Comparison of ENCODE assay signal across 8 mouse cellular contexts in the genomic region with DNA sequence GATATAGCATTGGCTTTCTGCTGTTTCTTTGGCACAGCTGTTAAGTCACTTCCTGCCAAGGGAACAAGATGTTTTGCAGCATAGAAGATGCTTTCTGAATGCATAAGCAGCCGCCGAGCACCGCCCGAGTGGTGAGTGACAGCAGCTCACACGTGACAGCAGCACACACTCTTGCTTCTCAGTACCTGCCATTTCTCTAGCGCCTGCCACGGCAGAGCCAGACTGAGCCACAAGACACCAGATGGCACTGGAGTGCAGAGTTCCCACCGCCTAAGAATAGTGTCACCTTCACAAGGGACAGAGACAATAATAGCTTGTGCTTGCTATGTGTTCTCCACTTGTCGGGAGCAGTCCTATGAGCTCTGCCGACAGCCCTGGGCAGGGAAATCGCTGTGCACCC. TPM values are rescaled to one million over a fixed set of nuclear protein-coding genes. Genes with fewer than 3 reads are reported as not detected.
A peak's percentile ranks its signal among the peaks of the same experiment; 100 is the strongest.
DNase-seq lines count a peak whose midpoint lies in the region; ATAC-seq lines count a peak whose summit lies in the region.
"Had no signal": no experiment of that assay in that cellular context is flagged by ENCODE, and none has a peak within 500 bp of the region (broad histone marks: within the 10 kb centered on the region; RNA-seq: fewer than 3 reads in every experiment).

No protein-coding gene starts in this region.

- peak overlapping the region; percentile 44; the same call in 1 of the 2 replicates for H3K27ac ChIP-seq in forebrain, embryonic 14.5 days (ENCODE audit: low read depth, low read length)
- 0 out of 2 replicates have a peak overlapping the region, but pooled peaks have one; percentile 27 for H3K27ac ChIP-seq in hindbrain, embryonic 13.5 days
- H3K27ac ChIP-seq in neural tube, embryonic 13.5 days (replicated peaks): 0 out of 2 replicates have a peak overlapping the region, but pooled peaks have one; percentile 52

- H3K4me3 ChIP-seq in forebrain, embryonic 14.5 days (ENCODE audit: low read depth, low read length): no peak overlapping the region
- no peak overlapping the region for H3K4me3 ChIP-seq in hindbrain, embryonic 13.5 days
- no peak overlapping the region for H3K4me3 ChIP-seq in neural tube, embryonic 13.5 days

- no peak overlapping the region for H3K4me2 ChIP-seq in forebrain, embryonic 14.5 days (ENCODE audit: low read length)
- no peak overlapping the region for H3K4me2 ChIP-seq in hindbrain, embryonic 13.5 days
- H3K4me2 ChIP-seq in neural tube, embryonic 13.5 days: no peak overlapping the region

- no peaks in the 10 kb centered on the region for H3K27me3 ChIP-seq in forebrain, embryonic 14.5 days (replicated peaks; ENCODE audit: control insufficient read depth, insufficient read depth, low read length)
- no peaks in the 10 kb centered on the region for H3K27me3 ChIP-seq in hindbrain, embryonic 13.5 days
- H3K27me3 ChIP-seq in neural tube, embryonic 13.5 days: peaks cover 6% of the 10 kb centered on the region; the same call in 1 of the 2 replicates

- peaks cover 4% of the 10 kb centered on the region; the same call in 1 of the 2 replicates for H3K4me1 ChIP-seq in forebrain, embryonic 14.5 days (ENCODE audit: control insufficient read depth, insufficient read depth, low read length)
- peaks cover 14% of the 10 kb centered on the region for H3K4me1 ChIP-seq in hindbrain, embryonic 13.5 days (replicated peaks)
- H3K4me1 ChIP-seq in neural tube, embryonic 13.5 days (replicated peaks): peaks cover 14% of the 10 kb centered on the region

- WGBS in forebrain, embryonic 14.5 days: 32% methylated on average over 11 of the region's 11 CpGs
- 35% methylated on average over 11 of the region's 11 CpGs for WGBS in hindbrain, embryonic 13.5 days
- WGBS in neural tube, embryonic 13.5 days: 33% methylated on average over 11 of the region's 11 CpGs

- DNase-seq in A20 (ENCODE audit: low read depth, low spot score): peak; percentile 23
- peak; percentile 30 for DNase-seq in CD4-positive, CD25-positive, alpha-beta regulatory T cell, adult 2 months (ENCODE audit: low read depth, low spot score)
- peak; percentile 90 for DNase-seq in forebrain, embryonic 14.5 days (ENCODE audit: low spot score)

- no peaks in the 10 kb centered on the region for H3K9me3 ChIP-seq in forebrain, embryonic 14.5 days (replicated peaks; ENCODE audit: control insufficient read depth, low read length)
- H3K9me3 ChIP-seq in hindbrain, embryonic 13.5 days: no peaks in the 10 kb centered on the region
- no peaks in the 10 kb centered on the region for H3K9me3 ChIP-seq in neural tube, embryonic 13.5 days

- H3K36me3 ChIP-seq in forebrain, embryonic 14.5 days (ENCODE audit: control insufficient read depth, insufficient read depth, low read length): no peaks in the 10 kb centered on the region
- H3K36me3 ChIP-seq in hindbrain, embryonic 13.5 days: no peaks in the 10 kb centered on the region
- H3K36me3 ChIP-seq in neural tube, embryonic 13.5 days: no peaks in the 10 kb centered on the region

- no peak overlapping the region for H3K9ac ChIP-seq in forebrain, embryonic 14.5 days (ENCODE audit: low read length)
- no peak overlapping the region for H3K9ac ChIP-seq in hindbrain, embryonic 13.5 days
- no peak overlapping the region for H3K9ac ChIP-seq in neural tube, embryonic 13.5 days

- ATAC-seq in forebrain, embryonic 14.5 days: peak; percentile 99
- ATAC-seq in hindbrain, embryonic 13.5 days (ENCODE audit: low FRiP score): peak; percentile 95
- peak; percentile 93 for ATAC-seq in neural tube, embryonic 13.5 days (ENCODE audit: low read depth)
- ATAC-seq in granulocyte monocyte progenitor cell, adult 5-6 weeks (replicated peaks; ENCODE audit: poor library complexity, severe bottlenecking): no peak
- no peak for ATAC-seq in megakaryocyte, adult 5-6 weeks (ENCODE audit: poor library complexity, severe bottlenecking)

RNA-seq across cellular contexts. Expression of gene Kcnc4, which starts 23.9 kb away (rescaled TPM):
- 1.4 and 1.8 TPM in 2 replicates for polyA plus RNA-seq in forebrain, embryonic 14.5 days (2014; fragmentation: Nextera tagmentation; extraction: Ambion mirVana)
- polyA plus RNA-seq in hindbrain, embryonic 13.5 days (2015; fragmentation: Nextera tagmentation; extraction: Ambion mirVana): 2.1 and 2.3 TPM in 2 replicates
- 1.8 TPM in 2 replicates for polyA plus RNA-seq in neural tube, embryonic 13.5 days (2015; fragmentation: Nextera tagmentation; extraction: Ambion mirVana)
- not detected in 2 replicates for total RNA-seq in granulocyte monocyte progenitor cell, adult 5-6 weeks (2014; fragmentation: Nextera tagmentation)
- not detected in 2 replicates for total RNA-seq in granulocyte monocyte progenitor cell, adult 5-6 weeks (2017)
- total RNA-seq in megakaryocyte, adult 5-6 weeks (2015): not detected in 2 replicates
- total RNA-seq in megakaryocyte, adult 5-6 weeks (2017): not detected in 2 replicates
- polyA plus RNA-seq: stomach, embryonic 14.5 days had no signal

RNA-seq across cellular contexts. Expression of gene Slc6a17, which starts 34.5 kb away (rescaled TPM):
- 12.8 and 15.4 TPM in 2 replicates for polyA plus RNA-seq in forebrain, embryonic 14.5 days (2014; fragmentation: Nextera tagmentation; extraction: Ambion mirVana)
- polyA plus RNA-seq in hindbrain, embryonic 13.5 days (2015; fragmentation: Nextera tagmentation; extraction: Ambion mirVana): 10.0 and 10.6 TPM in 2 replicates
- 8.1 and 8.7 TPM in 2 replicates for polyA plus RNA-seq in neural tube, embryonic 13.5 days (2015; fragmentation: Nextera tagmentation; extraction: Ambion mirVana)
- total RNA-seq in granulocyte monocyte progenitor cell, adult 5-6 weeks (2014; fragmentation: Nextera tagmentation): not detected in 2 replicates
- total RNA-seq in granulocyte monocyte progenitor cell, adult 5-6 weeks (2017): not detected in 2 replicates
- not detected in 2 replicates for total RNA-seq in megakaryocyte, adult 5-6 weeks (2015)
- total RNA-seq in megakaryocyte, adult 5-6 weeks (2017): not detected in 2 replicates

Comparison
In these comparisons a context has a peak if more than half of its experiments do, and no peak if none do; other contexts are left out.
1. DNase-seq: peak in every context shown above with its lines; median percentile 90 in forebrain, embryonic 14.5 days; 30 in CD4-positive, CD25-positive, alpha-beta regulatory T cell, adult 2 months; 23 in A20.
2. ATAC-seq: peak in forebrain, embryonic 14.5 days (single experiment), hindbrain, embryonic 13.5 days (single experiment) and neural tube, embryonic 13.5 days (single experiment); none in granulocyte monocyte progenitor cell, adult 5-6 weeks (single experiment) and megakaryocyte, adult 5-6 weeks (single experiment).
3. Peak in every context shown above with its lines, with median percentiles within 50 percentile points of each other: H3K27ac ChIP-seq.